Mouse (Mus musculus) MEL (cell line): Measurements from ENCODE around the gene Dcun1d4. TPM values are rescaled to one million over a fixed set of nuclear protein-coding genes. Genes with fewer than 3 reads are reported as not detected.

Experiments
- DNase-seq: peaks from one replicate; pipeline ENCODE4 v3.0.0; 2011; ENCODE audit warnings: low read depth, low spot score
- H3K27ac ChIP-seq: 2 replicates; pipeline ENCODE4 v1.5.1; 2012; ENCODE audit warnings: low read depth, mild to moderate bottlenecking, control low read depth, low read length, moderate library complexity; ENCODE audit not compliant: control insufficient read depth
- H3K27me3 ChIP-seq, 2 experiments: fragments of 150-350 bp in 1 of 2; sonication (generic) in 1 of 2; 2 replicates each; pipeline ENCODE4 v1.6.1; 2012; ENCODE audit warnings: low read length in 2 of 2, mild to moderate bottlenecking in 2 of 2, improper control_type of control experiment in 1 of 2, moderate library complexity in 1 of 2; ENCODE audit not compliant: insufficient read depth in 2 of 2, control insufficient read depth in 1 of 2
- H3K36me3 ChIP-seq, 2 experiments: 2 replicates each; pipeline ENCODE4 v1.6.1; 2012 to 2014; ENCODE audit warnings: low read length in 2 of 2, improper control_type of control experiment in 1 of 2, inconsistent platforms in 1 of 2, mild to moderate bottlenecking in 1 of 2; ENCODE audit not compliant: insufficient read depth in 2 of 2, control insufficient read depth in 1 of 2
- H3K4me1 ChIP-seq, 2 experiments: fragments of 150-350 bp in 1 of 2; sonication (generic) in 1 of 2; 2 replicates each; pipeline ENCODE4 v1.6.1; 2012; ENCODE audit warnings: low read length in 2 of 2, improper control_type of control experiment in 1 of 2, mild to moderate bottlenecking in 1 of 2; ENCODE audit not compliant: insufficient read depth in 2 of 2, control insufficient read depth in 1 of 2
- H3K4me3 ChIP-seq, 2 experiments: fragments of 150-350 bp in 1 of 2; sonication (generic) in 1 of 2; 2 replicates each; pipeline ENCODE4 v1.5.1; 2012; ENCODE audit warnings: low read depth in 2 of 2, low read length in 2 of 2, mild to moderate bottlenecking in 2 of 2, moderate library complexity in 2 of 2, control low read depth in 1 of 2, improper control_type of control experiment in 1 of 2; ENCODE audit not compliant: control insufficient read depth in 1 of 2, insufficient read depth in 1 of 2
- H3K79me2 ChIP-seq: 2 replicates; pipeline ENCODE4 v1.6.1; 2012; ENCODE audit warnings: mild to moderate bottlenecking, low read length, moderate library complexity; ENCODE audit not compliant: control insufficient read depth, poor library complexity, insufficient read depth
- H3K9ac ChIP-seq: 2 replicates; pipeline ENCODE4 v1.6.1; 2012; ENCODE audit warnings: low read depth, mild to moderate bottlenecking, control low read depth, low read length, moderate library complexity; ENCODE audit not compliant: control insufficient read depth, poor library complexity, severe bottlenecking
- H3K9me3 ChIP-seq: fragments of 150-350 bp; sonication (generic); replicated peaks from 2 replicates; pipeline ENCODE4 v1.6.1; 2012; ENCODE audit warnings: mild to moderate bottlenecking, low read length, improper control_type of control experiment, moderate library complexity; ENCODE audit not compliant: insufficient read depth
- CTCF ChIP-seq, 3 experiments: IDR thresholded peaks in 2 of 3; conservative IDR thresholded peaks in 1 of 3; 2 replicates each; pipeline ENCODE4 v1.5.1; 2011 to 2012; ENCODE audit warnings: low read length in 3 of 3, low read depth in 2 of 3, mild to moderate bottlenecking in 2 of 3, improper control_type of control experiment in 1 of 3, inconsistent platforms in 1 of 3, mixed read lengths in 1 of 3, moderate library complexity in 1 of 3; ENCODE audit not compliant: control insufficient read depth in 1 of 3, insufficient read depth in 1 of 3, poor library complexity in 1 of 3, severe bottlenecking in 1 of 3
- E2F4 ChIP-seq: IDR thresholded peaks from 2 replicates; pipeline ENCODE4 v1.6.1; 2011; ENCODE audit warnings: low read depth, low read length, improper control_type of control experiment, borderline replicate concordance
- ETS1 ChIP-seq: IDR thresholded peaks from 2 replicates; pipeline ENCODE4 v1.6.1; 2012; ENCODE audit warnings: low read depth, mild to moderate bottlenecking, inconsistent platforms, low read length, improper control_type of control experiment, moderate library complexity
- GABPA ChIP-seq: IDR thresholded peaks from 2 replicates; pipeline ENCODE4 v1.6.1; 2012; ENCODE audit warnings: low read depth, mild to moderate bottlenecking, inconsistent platforms, low read length, improper control_type of control experiment, moderate library complexity
- JUND ChIP-seq: IDR thresholded peaks from 2 replicates; pipeline ENCODE4 v1.6.1; 2011; ENCODE audit warnings: low read depth, mild to moderate bottlenecking, improper control_type of control experiment, low read length
- MAFK ChIP-seq: IDR thresholded peaks from 2 replicates; pipeline ENCODE4 v1.6.1; 2011; ENCODE audit warnings: low read depth, mild to moderate bottlenecking, low read length, improper control_type of control experiment, borderline replicate concordance
- MAX ChIP-seq: IDR thresholded peaks from 2 replicates; pipeline ENCODE4 v1.6.1; 2011; ENCODE audit warnings: low read length, improper control_type of control experiment
- MEF2A ChIP-seq: IDR thresholded peaks from 2 replicates; pipeline ENCODE4 v1.6.1; 2014; ENCODE audit warnings: low read depth, mild to moderate bottlenecking, inconsistent platforms, low read length, improper control_type of control experiment; ENCODE audit not compliant: poor library complexity, insufficient replicate concordance, severe bottlenecking; ENCODE audit errors: extremely low read depth
- MXI1 ChIP-seq: IDR thresholded peaks from 2 replicates; pipeline ENCODE4 v1.6.1; 2011; ENCODE audit warnings: mild to moderate bottlenecking, low read depth, low read length, improper control_type of control experiment
- MYB ChIP-seq: IDR thresholded peaks from 2 replicates; pipeline ENCODE4 v1.6.1; 2011; ENCODE audit warnings: mild to moderate bottlenecking, low read depth, low read length, improper control_type of control experiment
- POLR2AphosphoS2 ChIP-seq: IDR thresholded peaks from 2 replicates; pipeline ENCODE4 v1.6.1; 2011; ENCODE audit warnings: low read length, improper control_type of control experiment
- POLR2AphosphoS5 ChIP-seq: IDR thresholded peaks from 2 replicates; pipeline ENCODE4 v1.6.1; 2012; ENCODE audit warnings: low read depth, borderline replicate concordance, mild to moderate bottlenecking, inconsistent platforms, low read length, moderate library complexity, mixed read lengths
- RCOR1 ChIP-seq: IDR thresholded peaks from 2 replicates; pipeline ENCODE4 v1.6.1; 2012; ENCODE audit warnings: low read depth, mild to moderate bottlenecking, inconsistent platforms, low read length, improper control_type of control experiment
- TAL1 ChIP-seq: IDR thresholded peaks from 2 replicates; pipeline ENCODE4 v1.6.1; 2012; ENCODE audit warnings: mild to moderate bottlenecking, inconsistent platforms, low read length, moderate library complexity, mixed read lengths
- TCF12 ChIP-seq: IDR thresholded peaks from 2 replicates; pipeline ENCODE4 v1.6.1; 2014; ENCODE audit warnings: low read depth, mild to moderate bottlenecking, inconsistent platforms, low read length, improper control_type of control experiment, moderate library complexity
- USF1 ChIP-seq: IDR thresholded peaks from 2 replicates; pipeline ENCODE4 v1.6.1; 2014; ENCODE audit warnings: low read depth, mild to moderate bottlenecking, inconsistent platforms, low read length, improper control_type of control experiment, moderate library complexity
- ZC3H11A ChIP-seq: IDR thresholded peaks from 2 replicates; pipeline ENCODE4 v1.6.1; 2012; ENCODE audit warnings: low read depth, mild to moderate bottlenecking, inconsistent platforms, low read length, improper control_type of control experiment
- polyA plus RNA-seq, 2 experiments: library from polyadenylated mRNA; stranded (reverse) in 1 of 2; unstranded in 1 of 2; fragments of >175 nt in 1 of 2; fragments of >200 nt in 1 of 2; gene quantifications; 2 replicates each; pipeline versions ENCODE4 v1.2.1 to v1.2.4; 2012; ENCODE audit warnings: low replicate concordance in 2 of 2, low read depth in 1 of 2; ENCODE audit not compliant: insufficient read length in 2 of 2, insufficient read depth in 1 of 2, missing spikeins in 1 of 2
- total RNA-seq: library from RNA; depleted of rRNA; stranded (reverse); fragments of 300-350 nt; gene quantifications from 2 replicates; pipeline ENCODE4 v1.2.3, GENCODE M21; 2012

The Dcun1d4 gene
- total and polyA plus RNA-seq, 3 experiments: 7.6 to 10.0 TPM; not detected in 1

DNA sequence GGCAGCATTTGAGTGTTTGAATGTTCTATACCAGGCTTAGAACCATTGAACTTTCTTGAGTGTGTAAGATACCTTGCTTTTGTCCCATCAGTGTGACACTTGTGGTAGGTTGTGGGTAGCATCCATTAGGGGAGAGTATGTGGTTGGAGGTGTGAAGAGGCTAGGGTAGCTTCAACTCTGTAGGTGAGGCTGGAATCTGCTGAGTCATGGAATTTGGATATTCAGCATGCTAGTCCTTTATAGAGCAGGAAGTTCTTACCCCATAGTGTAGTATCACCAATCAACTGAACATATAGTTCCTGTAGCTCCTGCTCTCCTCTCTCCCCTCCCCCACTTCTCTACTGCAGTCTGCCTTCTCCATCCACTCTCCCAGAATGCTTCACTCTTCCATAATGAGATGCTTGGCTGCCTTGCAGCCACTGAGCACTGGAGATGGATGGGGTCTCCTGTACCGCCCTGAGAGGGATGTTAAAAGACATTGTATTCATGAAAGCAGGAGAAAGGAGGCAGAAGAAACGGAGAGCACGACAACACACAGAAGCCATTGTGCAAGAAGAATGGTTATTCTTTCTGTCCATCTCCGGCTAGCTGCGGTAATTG, 3.3 kb downstream of the Dcun1d4 start:
- Histone ChIP-seq H3K79me2 (no peaks in the 10 kb centered on the region), H3K9me3 (no peaks in the 10 kb centered on the region), H3K27me3 (peaks cover 3 to 5% of the 10 kb centered on the region in 2 experiments; a peak in 3 of 4 replicates), H3K4me3 (no peak overlapping the region), H3K27ac (no peak overlapping the region), H3K4me1 (no peaks in the 10 kb centered on the region), H3K36me3 (no peaks in the 10 kb centered on the region), H3K9ac (no peak overlapping the region)
- no peak for TF ChIP-seq GABPA
- peak; percentile 88 for TF ChIP-seq MAFK
- no peak for DNase-seq

DNA sequence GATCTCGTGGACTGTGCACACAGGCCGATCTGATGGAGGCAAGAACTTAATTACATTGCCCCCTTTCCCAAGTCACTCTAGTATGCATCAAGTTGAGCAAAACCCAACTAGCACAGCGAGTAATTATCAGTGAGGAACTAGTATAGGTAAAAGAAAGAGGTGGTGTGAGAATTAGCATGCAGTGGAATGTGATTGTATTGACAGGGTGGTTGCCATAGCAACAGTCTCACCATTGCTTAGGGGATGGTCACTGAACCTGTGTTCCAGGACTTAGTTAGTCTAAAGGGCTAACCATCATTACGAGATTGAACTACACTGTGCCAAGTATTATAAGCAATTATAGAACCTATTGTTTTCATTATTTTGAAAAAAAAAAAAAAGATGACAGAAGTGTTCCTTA, 5.7 kb downstream of the Dcun1d4 start:
- peaks cover 3 to 9% of the 10 kb centered on the region in 2 experiments; a peak in 3 of 4 replicates for H3K27me3 ChIP-seq
- no peaks in the 10 kb centered on the region for H3K36me3 ChIP-seq
- H3K4me3 ChIP-seq: no peak overlapping the region
- no peaks in the 10 kb centered on the region for H3K79me2 ChIP-seq
- H3K9ac ChIP-seq: no peak overlapping the region
- TF ChIP-seq ETS1 (no peak), GABPA (no peak), TCF12 (no peak), USF1 (no peak), CTCF (IDR thresholded peaks at IDR 0.05 in 2 of 3, conservative IDR thresholded peaks at IDR 0.05 in 1 of 3; ENCODE audit: control insufficient read depth in 1 of 3, insufficient read depth in 1 of 3, low read depth in 2 of 3, low read length in 3 of 3, poor library complexity in 1 of 3, severe bottlenecking in 1 of 3) (no peak), POLR2AphosphoS2 (no peak), RCOR1 (no peak), MAX (no peak), ZC3H11A (no peak), E2F4 (no peak), TAL1 (no peak), POLR2AphosphoS5 (no peak), MYB (no peak), JUND (no peak), MXI1 (no peak), MEF2A (no peak)
- no peak overlapping the region for H3K27ac ChIP-seq
- H3K9me3 ChIP-seq: no peaks in the 10 kb centered on the region
- peaks cover 0 to 4% of the 10 kb centered on the region in 2 experiments; a peak in 1 of 4 replicates for H3K4me1 ChIP-seq
- DNase-seq: no peak
